Mouse (Mus musculus) heart, postnatal 0 days (tissue): ENCODE results near the gene Klhdc8a. TPM values are rescaled to one million over a fixed set of nuclear protein-coding genes. Genes with fewer than 3 reads are reported as not detected.
A peak's percentile ranks its signal among the peaks of the same experiment; 100 is the strongest.

ENCODE experiments used
- ATAC-seq: fragments of 200-750 bp; cut with Nextera tagmentation; 2 replicates; pipeline ENCODE4 v1.8.0; 2017; ENCODE audit warnings: low read depth, moderate number of reproducible peaks, moderate library complexity; ENCODE audit not compliant: insufficient read depth
- DNase-seq: peaks from one replicate; pipeline ENCODE4 v3.0.0-alpha.2; 2016; ENCODE audit warnings: low spot score
- H3K27ac ChIP-seq: fragments of 300-500 bp; sonication (generic); 2 replicates; pipeline ENCODE4 v1.5.1; 2014; ENCODE audit warnings: low read depth, mild to moderate bottlenecking
- H3K27me3 ChIP-seq: fragments of 300-500 bp; sonication (generic); 2 replicates; pipeline ENCODE4 v1.6.1; 2014; ENCODE audit warnings: low read length, mixed read lengths; ENCODE audit not compliant: control insufficient read depth, insufficient read depth
- H3K36me3 ChIP-seq: fragments of 300-500 bp; sonication (generic); replicated peaks from 2 replicates; pipeline ENCODE4 v1.6.1; 2014; ENCODE audit warnings: low read length, mixed read lengths; ENCODE audit not compliant: control insufficient read depth, insufficient read depth
- H3K4me1 ChIP-seq: fragments of 300-500 bp; sonication (generic); 2 replicates; pipeline ENCODE4 v1.6.1; 2014; ENCODE audit warnings: antibody characterized with exemption; ENCODE audit not compliant: control insufficient read depth, insufficient read depth
- H3K4me2 ChIP-seq: fragments of 300-500 bp; sonication (generic); 2 replicates; pipeline ENCODE4 v1.6.1; 2014; ENCODE audit warnings: low read depth, mild to moderate bottlenecking, low read length, moderate library complexity
- H3K4me3 ChIP-seq: fragments of 300-500 bp; sonication (generic); 2 replicates; pipeline ENCODE4 v1.5.1; 2014; ENCODE audit warnings: low read depth, low read length
- H3K9ac ChIP-seq: fragments of 300-500 bp; sonication (generic); replicated peaks from 2 replicates; pipeline ENCODE4 v1.6.1; 2014; ENCODE audit warnings: low read depth, low read length, mixed read lengths
- H3K9me3 ChIP-seq: fragments of 300-500 bp; sonication (generic); replicated peaks from 2 replicates; pipeline ENCODE4 v1.6.1; 2016; ENCODE audit warnings: low read length; ENCODE audit not compliant: control insufficient read depth
- CTCF ChIP-seq: IDR thresholded peaks from 2 replicates; pipeline ENCODE4 v1.5.1; 2016; ENCODE audit warnings: antibody characterized with exemption, control low read depth, low read depth
- EP300 ChIP-seq: IDR thresholded peaks from 2 replicates; pipeline ENCODE4 v1.6.1; 2016; ENCODE audit warnings: antibody characterized with exemption, low read depth
- WGBS: fragments of 180-500 bp; shearing (Covaris S2); extraction: QIAGEN DNeasy Blood & Tissue Kit; methylation state at CpG from one replicate; pipeline ENCODE4 v1.1.7; 2014; 5-methylcytosine and 5-hydroxymethylcytosine counted together
- polyA plus RNA-seq: library from polyadenylated mRNA; unstranded; fragments of >200 nt; fragmentation: Nextera tagmentation; extraction: Ambion mirVana; gene quantifications from 2 replicates; pipeline ENCODE4 v1.2.1, GENCODE M21; 2015
- total RNA-seq: library from RNA; depleted of rRNA; stranded (reverse); fragments of >200 nt; gene quantifications from 2 replicates; pipeline ENCODE4 v1.2.3, GENCODE M21; 2014; ENCODE audit warnings: low replicate concordance

Gene Klhdc8a
- total and polyA plus RNA-seq, 2 experiments from 2014 or later = 0.68 to 2.3 TPM

DNA sequence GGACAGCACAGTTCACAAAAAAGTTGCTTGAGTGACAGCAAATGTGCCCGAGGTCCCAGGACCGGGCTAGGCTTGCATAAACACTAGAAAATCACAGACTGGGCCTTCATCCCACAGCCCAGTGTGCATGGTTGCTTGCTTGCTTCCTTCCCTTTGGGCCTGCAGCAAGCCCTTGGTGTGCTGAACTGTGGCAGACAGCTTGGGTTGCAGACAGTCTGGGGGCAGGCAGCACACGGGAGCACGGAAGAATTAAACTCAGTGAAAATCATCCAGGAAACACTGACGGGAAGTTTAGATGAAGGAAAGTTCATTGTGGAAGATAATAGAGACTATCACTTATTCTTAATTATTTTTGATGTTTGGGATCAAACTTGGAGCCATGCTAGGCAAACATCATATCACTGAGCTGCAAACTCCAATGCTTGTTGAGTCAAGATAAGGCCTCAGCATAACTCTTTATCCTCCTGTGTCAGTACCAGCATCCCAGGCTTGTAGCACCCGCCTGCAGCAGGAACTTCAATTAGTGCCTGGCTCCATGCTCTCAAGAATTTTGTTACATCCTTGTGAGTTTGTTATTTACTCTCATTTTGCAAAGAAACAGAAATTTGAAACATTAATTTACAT lies 35.9 kb downstream of the Klhdc8a start:
- no peaks in the 10 kb centered on the region for H3K27me3 ChIP-seq
- ATAC-seq (no peak), DNase-seq (no peak)
- H3K4me1 ChIP-seq = peaks cover 46% of the 10 kb centered on the region
- 0 out of 2 replicates have a peak, but pooled peaks cover 4% of the 10 kb centered on the region for H3K36me3 ChIP-seq
- TF ChIP-seq CTCF (no peak), EP300 (no peak)
- H3K4me3 ChIP-seq = no peak overlapping the region
- 40% methylated on average over 6 of the region's 6 CpGs for WGBS
- H3K9me3 ChIP-seq = no peaks in the 10 kb centered on the region
- no peak overlapping the region for H3K4me2 ChIP-seq
- peak overlapping the region; percentile 26 for H3K27ac ChIP-seq
- no peak overlapping the region for H3K9ac ChIP-seq

- peak; percentile 22; the same call in 1 of the 2 replicates for ATAC-seq
- no peaks in the 10 kb centered on the region for H3K36me3 ChIP-seq
- H3K4me3 ChIP-seq = no peak overlapping the region
- 32% methylated on average over 12 of the region's 12 CpGs for WGBS
- H3K27me3 ChIP-seq = no peaks in the 10 kb centered on the region
- no peak for DNase-seq
- no peak overlapping the region for H3K4me2 ChIP-seq
- H3K9me3 ChIP-seq = no peaks in the 10 kb centered on the region
- peak overlapping the region; percentile 56; the same call in 1 of the 2 replicates for H3K27ac ChIP-seq
- no peak overlapping the region for H3K9ac ChIP-seq
- TF ChIP-seq CTCF (no peak), EP300 (no peak)
- peaks cover 46% of the 10 kb centered on the region for H3K4me1 ChIP-seq
Measured at GRCm38 (mm10) chr1:132335378-132335965, 37.0 kb downstream of the Klhdc8a start.

- Histone ChIP-seq H3K36me3 (no peaks in the 10 kb centered on the region), H3K27ac (no peak overlapping the region)
- ATAC-seq = no peak
Measured at GRCm38 (mm10) chr1:132336921-132337320, 38.5 kb downstream of the Klhdc8a start.

DNA sequence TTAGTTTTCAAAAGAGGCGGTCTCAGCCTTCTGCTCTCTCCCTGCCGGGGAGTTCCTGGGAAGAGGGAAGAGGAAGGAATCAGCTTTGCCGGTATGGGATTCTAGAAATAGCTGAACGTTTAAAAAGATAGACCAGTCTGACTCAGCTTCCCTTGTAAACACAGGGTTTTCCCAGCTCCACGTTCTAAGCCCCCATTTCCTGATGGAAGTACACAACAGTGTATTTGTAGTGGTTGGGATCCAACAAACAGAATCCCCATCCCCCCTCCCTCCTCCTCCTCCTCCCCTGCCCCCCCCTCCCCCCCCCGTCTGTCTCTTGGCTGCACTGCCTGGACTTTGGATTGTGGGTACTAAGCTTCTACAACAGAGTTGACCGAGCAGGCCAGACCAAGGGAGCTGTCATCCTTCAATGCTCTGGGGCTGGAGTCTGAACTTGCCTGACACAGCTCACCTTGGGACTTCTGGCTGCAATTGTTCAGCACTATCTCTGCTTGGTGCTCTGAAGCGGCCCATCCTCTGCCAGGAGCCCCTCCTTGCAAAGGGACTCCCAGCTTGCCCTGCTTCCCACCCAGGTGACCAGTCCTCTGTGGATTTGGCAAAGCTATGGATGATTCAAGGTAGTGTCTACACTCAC lies 39.7 kb downstream of the Klhdc8a start:
- no peak for DNase-seq
- Histone ChIP-seq H3K4me3 (no peak overlapping the region), H3K27ac (peak overlapping the region; percentile 39; the same call in 1 of the 2 replicates), H3K36me3 (no peaks in the 10 kb centered on the region), H3K27me3 (no peaks in the 10 kb centered on the region), H3K4me1 (peaks cover 52% of the 10 kb centered on the region), H3K9ac (no peak overlapping the region), H3K4me2 (no peak overlapping the region), H3K9me3 (no peaks in the 10 kb centered on the region)
- WGBS = 21% methylated on average over 8 of the region's 8 CpGs
- no peak for TF ChIP-seq EP300
- no peak for TF ChIP-seq CTCF
- ATAC-seq = no peak

More at GRCm38 (mm10) chr1:132336921-132337320, 38.5 kb downstream of the Klhdc8a start:
- peaks cover 47% of the 10 kb centered on the region for H3K4me1 ChIP-seq
- TF ChIP-seq CTCF (no peak), EP300 (no peak)
- H3K9me3 ChIP-seq = no peaks in the 10 kb centered on the region
- H3K27me3 ChIP-seq = no peaks in the 10 kb centered on the region
- no peak for DNase-seq
- 56% methylated on average over 6 of the region's 6 CpGs for WGBS
- no peak overlapping the region for H3K4me3 ChIP-seq
- H3K4me2 ChIP-seq = no peak overlapping the region
- H3K9ac ChIP-seq = no peak overlapping the region

GRCm38 (mm10) chr1:132341731-132342501 lies 43.5 kb downstream of the Klhdc8a start:
- Histone ChIP-seq H3K9me3 (no peaks in the 10 kb centered on the region), H3K27me3 (no peaks in the 10 kb centered on the region), H3K4me1 (peaks cover 34% of the 10 kb centered on the region), H3K9ac (no peak overlapping the region), H3K36me3 (no peaks in the 10 kb centered on the region), H3K4me3 (no peak overlapping the region), H3K27ac (peak overlapping the region; percentile 70), H3K4me2 (0 out of 2 replicates have a peak overlapping the region, but pooled peaks have one; percentile 12)
- 31% methylated on average over 5 of the region's 5 CpGs for WGBS
- peak; percentile 61 for DNase-seq
- TF ChIP-seq EP300 (peak; percentile 86), CTCF (no peak)
- peak; percentile 38 for ATAC-seq
